ENCODE assay signal across 14 mouse cellular contexts in genomic region chr15:61508806-61509205, GRCm38 (mm10).
"Had no signal": no experiment of that assay in that cellular context is flagged by ENCODE, and none has a peak within 500 bp of the region (broad histone marks: within the 10 kb centered on the region; RNA-seq: fewer than 3 reads in every experiment).

No protein-coding gene starts in this region.

- H3K36me3 ChIP-seq: limb, embryonic 13.5 days; liver, embryonic 12.5 days; midbrain, embryonic 15.5 days; neural tube, embryonic 13.5 days had no signal

- H3K27me3 ChIP-seq: limb, embryonic 13.5 days; liver, embryonic 12.5 days; midbrain, embryonic 15.5 days; neural tube, embryonic 13.5 days had no signal

- DNase-seq: kidney, adult 8-10 months; kidney, postnatal 25 days; lung, embryonic 14.5 days; lung, postnatal 10 days; lung, postnatal 4 days; retina, postnatal 1 day; thymus, adult 2 months; thymus, postnatal 25 days had no signal

- H3K27ac ChIP-seq: limb, embryonic 13.5 days; liver, embryonic 12.5 days; midbrain, embryonic 15.5 days; neural tube, embryonic 13.5 days had no signal

- ATAC-seq: intestine, embryonic 16.5 days; liver, embryonic 12.5 days; midbrain, embryonic 15.5 days had no signal

- H3K9ac ChIP-seq: limb, embryonic 13.5 days; liver, embryonic 12.5 days; lung, embryonic 14.5 days; midbrain, embryonic 15.5 days; neural tube, embryonic 13.5 days had no signal

- H3K9me3 ChIP-seq: limb, embryonic 13.5 days; liver, embryonic 12.5 days; midbrain, embryonic 15.5 days; neural tube, embryonic 13.5 days had no signal

- H3K4me2 ChIP-seq: limb, embryonic 13.5 days; liver, embryonic 12.5 days; lung, embryonic 14.5 days; midbrain, embryonic 11.5 days; midbrain, embryonic 15.5 days; neural tube, embryonic 13.5 days had no signal

- H3K4me3 ChIP-seq: limb, embryonic 13.5 days; liver, embryonic 12.5 days; midbrain, embryonic 15.5 days; neural tube, embryonic 13.5 days had no signal

- H3K4me1 ChIP-seq: limb, embryonic 13.5 days; liver, embryonic 12.5 days; midbrain, embryonic 15.5 days; neural tube, embryonic 13.5 days had no signal
